Mouse (Mus musculus): ENCODE measurements at regions not wholly inside any gene's neighbourhood (a gene's known extent, or its start where the extent isn't known, plus 50 kb on each side); places are given as distances from the start of the nearest gene placed in this dataset. TPM values are rescaled to one million over a fixed set of nuclear protein-coding genes. Genes with fewer than 3 reads are reported as not detected.

GRCm38 (mm10) chr5:83533901-83534300 is 178.9 kb upstream of the Tecrl start:
- DNase-seq = no peak

DNA sequence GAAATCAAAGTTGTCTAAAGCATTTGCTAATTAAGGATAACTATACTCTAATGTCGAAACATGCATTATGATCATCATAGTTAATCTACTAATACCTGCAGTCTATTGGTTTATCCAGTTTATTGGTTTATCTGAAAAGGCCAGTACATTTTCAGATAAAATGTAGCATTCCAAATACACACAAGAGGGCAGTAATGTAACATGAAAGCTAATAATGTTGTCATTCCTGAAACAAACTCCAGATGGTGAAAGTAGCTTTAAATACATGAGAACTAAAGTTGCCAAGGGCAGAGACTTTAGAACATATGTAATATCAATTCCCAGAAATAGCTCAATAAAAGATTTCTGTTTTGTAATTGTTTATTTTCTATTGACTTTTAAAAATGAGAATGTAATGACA is 163.7 kb upstream of the Tecrl start:
- no peak for DNase-seq

GRCm38 (mm10) chr5:83484135-83484534 is 129.1 kb upstream of the Tecrl start:
- peak; percentile 32 for DNase-seq

DNA sequence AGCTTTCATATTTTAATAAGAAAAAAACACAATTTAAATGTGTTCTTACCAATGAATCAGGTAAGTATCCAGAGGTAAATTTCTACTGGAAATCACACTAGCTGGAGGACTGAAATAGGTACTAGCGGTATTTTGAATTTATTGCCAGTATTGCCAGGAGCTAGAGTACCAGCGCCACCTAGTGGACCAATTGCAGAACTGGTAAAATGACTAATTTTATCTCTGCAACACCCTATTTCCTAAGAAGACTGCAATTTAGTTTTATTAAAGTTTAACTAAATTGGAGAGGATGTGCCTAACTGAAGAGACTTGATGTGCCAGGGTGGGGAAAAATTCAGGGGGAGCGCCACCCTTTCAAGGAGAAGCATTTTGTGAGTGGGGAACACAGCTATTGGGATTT is 85.3 kb upstream of the Tecrl start:
- DNase-seq = peak; percentile 59

DNA sequence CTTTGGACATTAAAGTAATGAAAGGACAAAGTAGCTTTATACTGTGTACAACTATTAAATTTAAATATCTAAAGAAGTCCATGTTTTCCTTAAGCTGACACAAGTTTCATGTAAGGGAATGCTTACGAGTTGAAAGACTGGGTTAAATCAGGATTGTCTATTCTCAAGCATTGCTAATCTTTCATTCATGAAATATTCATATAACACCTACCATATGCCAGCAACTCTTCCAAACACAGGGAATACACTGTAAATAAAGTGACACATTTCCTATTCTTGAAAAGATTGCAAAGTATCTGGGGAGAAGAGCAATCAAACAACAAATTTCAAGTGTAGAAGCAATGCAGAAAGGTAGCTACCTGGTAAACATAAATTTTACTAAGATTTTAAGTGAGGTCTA is 81.5 kb upstream of the Tecrl start:
- no peak for DNase-seq

GRCm38 (mm10) chr5:83421708-83422107 is 66.7 kb upstream of the Tecrl start:
- DNase-seq = no peak

GRCm38 (mm10) chr5:83410221-83410620 is 55.2 kb upstream of the Tecrl start:
- no peak for DNase-seq

GRCm38 (mm10) chr5:83405266-83405954 is 50.4 kb upstream of the Tecrl start:
- no peak for DNase-seq

Small RNA genes lying in the stretch of these regions (microRNA-seq; reads per million reads assigned to microRNA genes)
- not detected for gene Gm44303
